Mouse (Mus musculus): ENCODE data around the gene Tgfb3. TPM values are rescaled to one million over a fixed set of nuclear protein-coding genes. Genes with fewer than 3 reads are reported as not detected.

The Tgfb3 gene
- 10 to 100 TPM; 11.9 to 13.8 TPM for total RNA-seq (2021)
- long read RNA-seq, experiment 1, transcript Tgfb3-201 (7 exons, 3,383 nt): major isoform, 21 of 23 reads
- long read RNA-seq, experiment 1, partial matches to known transcripts: 0 of 23 reads
- long read RNA-seq, experiment 1, other reads (novel, unspliced or antisense): 2 of 23 reads
- long read RNA-seq, experiment 2, transcript Tgfb3-201 (7 exons, 3,383 nt): major isoform, 15 of 17 reads
- long read RNA-seq, experiment 2, partial matches to known transcripts: 1 of 17 reads
- long read RNA-seq, experiment 2, other reads (novel, unspliced or antisense): 1 of 17 reads

DNA sequence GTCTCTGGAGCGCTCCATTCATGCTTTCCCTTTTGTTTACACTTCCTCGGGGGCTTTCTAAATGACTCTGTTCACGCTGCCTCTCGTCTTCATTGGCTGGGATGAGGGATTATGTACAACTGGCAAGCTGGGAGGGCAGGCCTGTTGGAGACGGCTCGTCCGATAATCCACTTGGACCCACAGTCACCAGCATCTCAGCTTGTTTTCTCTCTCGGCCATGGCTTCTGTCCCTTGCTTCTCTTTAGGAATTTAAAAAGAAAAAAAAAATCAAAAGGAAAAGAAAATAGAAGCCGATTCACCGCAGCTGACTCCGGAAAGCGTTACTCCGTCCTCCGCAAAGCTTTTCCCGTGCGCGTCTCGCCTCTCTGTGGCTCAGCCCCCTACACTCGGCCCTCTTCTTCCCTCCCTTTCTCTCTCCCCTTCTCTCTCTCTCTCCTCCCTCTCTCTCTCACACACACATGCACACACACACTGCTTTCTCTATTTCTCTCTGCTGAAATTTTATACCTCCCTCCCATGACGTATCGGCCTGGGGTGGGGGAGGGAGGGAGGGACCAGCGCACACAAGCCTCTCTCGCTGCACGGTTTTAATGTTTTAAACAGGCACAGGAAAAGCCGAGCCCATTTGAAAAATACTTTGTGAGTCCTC is at the start of gene Tgfb3:
Gene Tgfb3 (minus strand): TSS at position 489 of the 649 bp plus-strand sequence.
- intact Hi-C loops (cut with DNase I): loop anchor here (1.0 to 5.0 kb wide), 6 partner anchors 56 to 331 kb away; partner anchors contain the start of gene Flvcr2
- peak in 1 of 2 experiments; percentile 44 for DNase-seq (ENCODE audit: low spot score in 2 of 2)

DNA sequence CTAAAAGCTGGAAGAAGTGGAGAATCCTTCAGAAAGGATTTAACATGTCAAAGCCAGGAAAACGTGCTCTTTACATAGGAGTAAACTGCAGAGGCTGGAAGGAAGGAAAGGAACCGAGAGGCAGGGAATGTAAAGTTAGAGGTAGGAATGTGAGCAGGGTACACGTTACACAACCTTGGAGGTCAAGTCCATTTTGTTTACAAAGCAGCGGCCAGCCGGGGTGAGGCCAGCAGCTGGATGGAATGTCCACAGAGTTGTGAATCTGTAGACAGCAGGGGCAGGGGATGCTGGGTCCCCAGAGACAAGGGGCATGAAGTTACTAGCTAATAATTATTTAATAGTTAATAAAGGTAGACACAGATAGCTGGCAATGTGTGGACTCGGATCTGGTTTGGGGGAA is 49.3 kb upstream of the Tgfb3 start:
- intact Hi-C loops (cut with DNase I): no loop called here
- no peak for DNase-seq (ENCODE audit: low spot score in 2 of 2)

DNA sequence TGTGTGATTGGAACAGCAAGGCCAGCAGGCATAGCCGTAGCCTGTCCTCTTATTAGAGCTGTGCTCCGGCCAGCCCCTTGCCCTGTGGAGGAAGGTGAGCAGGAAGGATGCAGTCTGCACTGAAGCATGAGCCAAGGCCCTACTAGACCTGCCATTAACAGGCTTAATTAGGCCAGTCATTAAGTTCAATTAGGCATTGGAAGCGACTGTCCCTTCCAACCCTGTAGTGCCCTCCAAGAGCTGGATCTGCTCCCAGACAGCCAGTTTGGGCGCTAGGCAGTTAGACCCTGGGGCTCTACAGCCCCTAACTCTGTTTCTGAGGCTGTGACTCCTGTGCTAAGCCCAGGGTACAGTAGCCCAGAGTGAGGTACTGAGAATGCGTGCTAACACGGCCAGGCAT is 45.2 kb upstream of the Tgfb3 start:
- intact Hi-C loops (cut with DNase I): no loop called here
- no peak for DNase-seq (ENCODE audit: low spot score in 2 of 2)

DNA sequence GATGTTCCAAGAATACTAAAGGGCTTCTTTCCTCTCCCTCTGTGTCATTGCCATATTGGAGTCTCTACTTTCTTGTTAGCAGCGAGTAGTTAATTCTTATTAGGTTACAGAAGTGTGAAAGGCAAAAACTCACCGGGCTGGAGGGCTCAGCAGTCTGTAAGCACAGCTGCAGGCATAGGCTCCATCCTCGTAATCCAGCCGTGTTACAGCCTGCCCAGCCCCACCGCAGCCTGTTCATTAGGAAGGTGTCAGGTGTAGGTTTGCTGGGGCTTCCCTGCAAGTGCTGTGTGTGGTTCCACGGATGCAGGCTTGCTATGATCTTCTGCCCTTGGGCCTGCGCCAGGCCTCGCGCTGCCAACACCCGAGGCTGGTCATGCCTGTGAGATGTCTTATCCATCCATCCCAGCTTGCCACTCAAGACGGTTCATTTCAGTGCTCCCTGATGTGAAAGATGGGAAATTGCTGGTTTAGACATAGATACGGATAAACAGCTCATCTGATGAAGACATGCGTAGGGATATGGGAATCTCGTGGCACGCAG is 37.5 kb upstream of the Tgfb3 start:
- no peak for DNase-seq (ENCODE audit: low spot score in 2 of 2)
- intact Hi-C loops (cut with DNase I): no loop called here

DNA sequence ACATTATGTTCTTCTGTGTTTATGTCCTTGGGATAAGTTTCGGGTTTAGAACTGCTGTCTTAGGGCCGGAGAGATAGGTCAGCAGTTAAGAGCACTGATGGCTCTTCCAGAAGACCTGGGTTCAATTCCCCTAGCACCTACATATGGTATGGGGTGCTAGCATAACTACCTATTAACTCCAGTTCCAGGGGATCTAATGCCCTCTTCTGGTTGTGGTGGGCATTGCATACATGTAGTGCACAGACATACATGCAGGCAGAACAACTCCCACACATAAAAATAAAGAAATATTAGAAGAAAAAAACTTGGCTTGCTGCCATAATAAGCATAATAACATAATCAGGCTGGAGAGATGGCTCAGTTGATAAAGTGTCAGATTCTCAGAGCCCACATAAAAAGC is 31.8 kb upstream of the Tgfb3 start:
- DNase-seq (ENCODE audit: low spot score in 2 of 2): peak in 1 of 2 experiments; percentile 32
- intact Hi-C loops (cut with DNase I): no loop called here

DNA sequence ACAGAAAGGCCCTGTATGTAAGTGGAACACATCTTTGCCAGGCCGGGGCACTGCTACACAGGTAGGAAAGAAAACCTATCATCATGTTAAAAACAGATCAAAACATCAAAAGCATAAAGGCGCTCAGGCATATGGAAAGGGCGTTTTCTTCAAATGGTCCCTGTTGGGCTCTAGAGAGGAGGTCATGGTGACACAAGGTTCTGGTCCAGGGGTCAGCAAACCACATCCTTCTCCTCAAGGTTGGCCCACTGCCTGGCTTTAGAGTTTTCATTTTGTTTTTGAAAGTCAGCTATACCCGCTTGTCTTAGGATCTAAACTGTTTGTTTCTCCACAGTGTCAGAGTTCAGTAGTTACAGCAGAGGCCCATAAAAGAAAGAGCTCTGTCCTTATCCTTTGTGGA is 30.7 kb upstream of the Tgfb3 start:
- no peak for DNase-seq (ENCODE audit: low spot score in 2 of 2)
- intact Hi-C loops (cut with DNase I): no loop called here

DNA sequence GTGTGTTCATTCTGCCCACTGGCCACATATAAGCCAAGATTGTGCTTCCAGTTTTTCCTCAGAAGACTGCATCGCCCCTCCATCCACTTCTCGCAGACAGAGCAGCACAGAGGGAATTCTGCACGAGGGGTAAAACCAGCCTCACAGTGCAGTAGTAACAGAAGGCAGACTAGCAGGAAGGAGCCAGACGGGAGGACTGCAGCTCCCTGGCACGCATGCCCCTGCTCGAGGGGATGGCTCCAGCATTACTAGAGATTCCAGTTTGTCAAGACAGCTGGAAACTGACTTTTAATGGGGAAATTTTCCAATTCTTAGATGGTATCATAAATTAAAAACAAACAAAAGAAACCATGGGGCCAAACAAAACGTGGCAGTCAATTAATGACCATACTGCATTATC is 28.8 kb upstream of the Tgfb3 start:
- no peak for DNase-seq (ENCODE audit: low spot score in 2 of 2)
- intact Hi-C loops (cut with DNase I): no loop called here

DNA sequence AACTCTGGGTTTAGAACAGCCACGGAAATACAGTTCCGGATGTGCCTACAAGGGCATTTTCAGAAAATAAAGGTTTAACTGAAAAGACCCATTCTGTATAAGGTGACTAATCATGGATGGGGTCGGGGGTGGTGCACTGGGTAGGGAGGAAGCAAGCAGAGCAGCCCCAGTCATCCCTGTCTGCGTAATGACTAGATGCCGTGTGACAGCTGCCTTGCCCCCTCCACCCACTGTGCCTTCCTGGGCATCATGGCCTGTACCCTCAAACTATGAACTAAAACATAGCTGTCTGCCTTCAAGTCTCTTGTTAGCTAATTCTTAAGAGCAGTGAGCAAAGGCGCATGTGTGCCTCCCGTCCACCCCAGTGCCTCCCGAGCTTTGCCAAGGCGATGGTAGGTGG is 27.2 kb upstream of the Tgfb3 start:
- DNase-seq (ENCODE audit: low spot score in 2 of 2): no peak
- intact Hi-C loops (cut with DNase I): no loop called here

DNA sequence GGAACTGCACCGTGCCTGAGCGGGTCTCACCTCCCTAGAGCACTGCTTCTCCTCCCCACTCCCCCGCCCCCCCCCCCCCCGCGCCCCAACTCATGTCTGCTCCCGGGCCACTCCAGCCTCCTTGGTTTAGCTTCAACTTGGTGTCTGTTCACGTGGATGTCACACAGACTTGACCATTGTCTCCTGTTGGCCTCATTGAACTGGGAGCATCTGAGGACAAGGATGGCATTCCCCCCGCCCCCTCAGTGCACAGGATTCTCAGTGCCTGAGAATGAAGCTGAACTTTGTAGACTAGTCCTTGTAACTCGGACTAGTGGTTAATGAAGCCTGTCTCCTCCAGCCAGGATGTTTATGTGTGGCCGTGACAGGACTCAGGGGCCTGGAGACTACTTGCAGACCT is 26.7 kb upstream of the Tgfb3 start:
- intact Hi-C loops (cut with DNase I): no loop called here
- no peak for DNase-seq (ENCODE audit: low spot score in 2 of 2)

DNA sequence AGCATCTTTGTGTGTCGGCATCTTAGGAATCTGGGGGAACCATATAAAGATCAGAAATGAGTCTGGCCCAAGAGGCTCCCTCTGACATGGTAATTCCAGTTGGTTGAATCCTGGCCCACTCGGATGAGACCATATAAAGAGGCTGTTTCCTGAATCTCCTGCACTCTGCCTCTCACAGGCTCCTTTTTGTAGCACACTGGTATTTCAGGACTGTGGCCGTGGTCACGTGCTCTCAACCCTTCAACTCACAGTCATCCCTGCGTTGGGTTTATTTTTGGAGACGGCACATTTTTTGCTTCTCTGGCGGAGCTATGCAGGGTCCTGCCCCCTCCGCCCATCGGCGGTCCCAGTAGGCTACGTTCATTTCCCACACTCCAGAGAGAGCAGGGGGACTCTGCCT is 25.5 kb upstream of the Tgfb3 start:
- DNase-seq (ENCODE audit: low spot score in 2 of 2): no peak
- intact Hi-C loops (cut with DNase I): no loop called here

DNA sequence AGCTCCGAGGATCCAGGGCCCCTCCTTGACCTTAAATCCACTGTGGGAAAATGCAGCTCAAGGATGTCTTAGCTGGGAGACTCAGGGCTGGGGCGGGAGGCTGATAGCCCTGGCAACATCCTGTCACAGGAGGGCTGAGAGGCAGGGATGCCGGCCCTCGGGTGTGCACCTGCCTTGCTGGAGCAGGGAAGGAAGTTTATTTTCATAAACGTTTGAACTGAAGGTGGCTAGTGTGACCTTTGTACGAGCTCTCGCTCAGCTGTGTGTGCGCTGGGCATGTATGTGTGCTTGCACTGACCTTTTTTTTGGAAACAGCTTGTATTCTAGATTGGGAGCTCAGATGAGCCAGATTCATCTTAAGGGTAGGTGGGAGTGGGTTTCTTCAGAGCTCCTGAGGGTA is 25.0 kb upstream of the Tgfb3 start:
- DNase-seq (ENCODE audit: low spot score in 2 of 2): no peak
- intact Hi-C loops (cut with DNase I): no loop called here

DNA sequence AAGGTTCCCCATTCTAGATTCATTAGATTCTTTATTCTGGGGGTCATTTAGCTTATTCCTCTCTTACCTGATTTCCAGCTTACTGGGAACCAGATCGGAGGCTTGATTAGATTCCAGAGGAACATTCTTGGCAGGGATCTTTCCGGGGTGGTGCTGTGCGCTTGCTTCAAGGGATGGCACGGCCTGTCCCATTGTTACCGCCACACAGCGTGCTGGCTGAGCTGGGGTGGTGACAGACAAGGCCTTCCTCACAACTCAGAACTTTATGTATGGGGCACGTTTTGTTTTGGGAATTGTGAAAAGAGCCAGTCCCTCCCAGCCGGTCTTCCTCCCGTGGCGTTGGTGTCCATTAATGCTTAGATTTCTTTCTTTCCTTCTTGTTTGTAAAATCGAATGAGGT is 24.6 kb upstream of the Tgfb3 start:
- intact Hi-C loops (cut with DNase I): no loop called here
- no peak for DNase-seq (ENCODE audit: low spot score in 2 of 2)

DNA sequence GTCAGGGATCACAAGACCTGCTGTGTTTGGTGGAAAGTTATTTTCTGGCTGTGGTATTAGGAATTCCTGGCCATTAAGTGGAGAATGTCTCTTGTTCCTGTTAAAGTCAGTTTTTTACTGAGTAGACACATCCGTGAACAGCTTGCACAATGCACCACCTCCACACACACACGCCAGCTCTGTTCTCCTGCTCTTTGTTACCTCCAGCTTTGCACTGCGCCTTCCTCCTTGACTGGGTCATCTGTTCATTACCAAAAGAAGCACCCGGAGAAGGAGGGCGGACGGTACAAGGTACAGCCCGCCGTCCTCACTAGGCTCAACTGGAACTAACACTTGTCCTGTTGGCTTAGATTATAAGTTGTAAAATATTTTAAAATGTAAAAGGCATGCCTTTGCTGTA is 23.8 kb upstream of the Tgfb3 start:
- no peak for DNase-seq (ENCODE audit: low spot score in 2 of 2)
- intact Hi-C loops (cut with DNase I): no loop called here

DNA sequence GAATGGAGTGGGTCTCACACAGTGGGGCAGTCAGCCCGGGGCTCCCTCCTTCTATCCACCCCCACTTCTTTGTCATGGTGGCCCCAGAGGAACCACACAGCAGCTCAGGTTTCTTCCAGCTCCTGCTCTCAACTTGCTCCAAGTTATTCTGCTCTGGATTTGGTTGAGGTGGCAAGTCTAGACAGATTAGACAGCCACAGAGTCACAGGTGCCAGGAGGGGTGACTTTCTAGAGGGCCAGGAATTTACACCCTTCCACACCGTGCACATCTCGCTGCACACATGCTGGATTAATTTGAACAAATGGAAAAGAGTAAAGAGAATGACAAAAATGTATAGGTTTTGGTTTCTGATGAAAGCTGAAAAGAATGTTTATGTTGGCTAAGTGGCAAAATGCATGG is 21.9 kb upstream of the Tgfb3 start:
- intact Hi-C loops (cut with DNase I): no loop called here

DNA sequence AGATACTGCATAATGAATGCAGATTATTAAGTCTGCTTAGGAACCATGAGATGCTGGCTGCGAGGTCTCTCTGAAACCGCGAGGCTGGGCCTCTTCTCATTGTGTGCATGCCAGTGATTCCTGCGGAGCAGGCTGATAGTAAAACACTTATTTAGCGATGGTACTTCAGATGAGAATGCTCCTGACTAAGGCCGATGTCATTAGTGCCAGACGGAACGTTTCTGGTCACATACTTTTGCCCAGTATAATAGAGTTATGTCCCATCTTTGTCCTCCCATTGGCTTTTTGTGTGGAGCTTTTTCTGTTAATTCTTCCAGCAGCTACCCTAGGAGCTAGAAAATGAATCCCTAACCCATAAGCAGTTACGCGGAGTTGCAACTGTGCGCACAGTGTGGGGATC is 18.9 kb upstream of the Tgfb3 start:
- no peak for DNase-seq (ENCODE audit: low spot score in 2 of 2)
- intact Hi-C loops (cut with DNase I): no loop called here

More for the DNA sequence above, 21.9 kb upstream of the Tgfb3 start:
- no peak for DNase-seq (ENCODE audit: low spot score in 2 of 2)

DNA sequence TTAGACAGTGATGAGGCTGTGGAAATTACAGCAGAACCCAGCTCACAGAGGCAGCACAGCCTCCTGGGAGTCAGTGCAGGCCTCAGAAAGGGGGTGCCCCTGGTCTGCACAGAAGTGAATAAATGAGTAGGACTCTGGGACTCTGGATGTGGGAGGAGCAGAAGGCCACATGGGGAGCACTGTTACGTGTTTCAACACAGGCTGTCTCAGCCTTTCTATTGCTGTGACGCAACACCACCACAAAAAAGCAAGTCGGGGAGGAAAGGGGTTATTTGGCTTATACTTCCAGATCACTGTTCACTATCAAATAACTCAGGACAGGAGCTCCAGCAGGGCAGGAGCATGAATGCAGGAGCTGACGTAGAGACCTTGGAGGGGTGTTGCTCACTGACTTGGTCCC is 17.0 kb upstream of the Tgfb3 start:
- DNase-seq (ENCODE audit: low spot score in 2 of 2): no peak
- intact Hi-C loops (cut with DNase I): no loop called here

DNA sequence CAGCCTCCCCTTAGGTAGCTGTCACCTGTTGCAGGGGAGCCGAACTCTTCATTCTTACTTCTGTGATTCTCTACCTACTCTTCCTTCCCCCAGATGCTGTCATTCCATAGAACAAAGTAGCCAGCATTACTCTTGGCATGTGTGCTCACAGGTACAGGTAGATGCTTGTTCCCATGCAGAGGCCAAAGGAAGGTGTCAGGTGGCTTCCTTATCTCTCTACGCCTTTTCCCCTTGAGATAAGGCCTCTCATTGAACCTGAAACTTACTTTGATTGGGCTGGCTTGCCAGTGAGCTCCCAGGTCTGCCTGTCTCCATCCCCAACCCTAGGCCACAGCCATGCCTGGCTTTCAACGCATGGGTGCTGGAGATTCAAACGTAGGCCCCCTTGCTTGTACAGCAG is 15.2 kb upstream of the Tgfb3 start:
- DNase-seq (ENCODE audit: low spot score in 2 of 2): no peak
- intact Hi-C loops (cut with DNase I): no loop called here

DNA sequence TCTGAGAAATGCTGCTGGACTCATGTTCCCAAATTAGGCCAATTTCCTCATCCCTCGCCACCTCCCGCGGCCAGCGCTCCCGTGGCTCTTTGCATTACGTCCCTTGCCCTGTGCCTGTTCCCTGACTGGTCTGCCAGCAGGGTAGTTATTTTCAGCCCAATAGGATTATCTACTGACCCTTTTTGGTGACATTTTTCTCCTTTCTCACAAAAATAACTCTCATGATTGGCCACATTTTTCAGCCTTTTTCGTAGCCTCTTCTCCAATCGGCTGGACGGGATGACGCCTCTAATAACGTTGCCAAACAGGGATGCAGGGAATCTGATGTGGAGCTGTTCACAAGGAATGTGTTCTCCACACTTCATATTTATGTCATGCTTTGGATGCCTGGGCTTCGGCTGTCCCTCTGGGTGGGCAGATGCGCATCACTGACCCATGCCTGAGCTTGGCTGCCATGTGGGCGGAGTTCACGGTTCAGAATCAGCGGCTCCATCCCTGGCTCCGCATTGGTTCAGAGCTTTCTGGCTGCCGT is 12.8 kb upstream of the Tgfb3 start:
- intact Hi-C loops (cut with DNase I): no loop called here
- DNase-seq (ENCODE audit: low spot score in 2 of 2): no peak

DNA sequence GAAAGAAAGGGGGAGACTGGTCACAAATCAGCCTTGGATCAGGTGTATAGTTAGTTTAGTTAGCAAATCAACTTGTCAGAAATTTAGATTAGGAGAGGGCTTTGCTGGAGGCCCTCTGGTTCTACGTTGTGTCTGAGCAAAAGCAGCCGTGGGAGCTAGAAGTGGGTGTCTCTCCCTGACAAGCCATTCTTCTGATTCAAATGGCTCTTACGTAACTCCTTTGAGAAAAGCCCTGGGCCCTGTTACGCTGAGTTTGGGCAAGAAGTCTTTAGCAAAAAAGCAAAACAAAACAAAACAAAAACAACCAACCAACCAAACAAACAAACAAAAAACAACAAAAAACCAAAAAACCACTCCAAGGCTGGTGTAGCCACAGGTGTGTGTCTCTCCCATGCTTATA is 11.9 kb upstream of the Tgfb3 start:
- DNase-seq (ENCODE audit: low spot score in 2 of 2): no peak
- intact Hi-C loops (cut with DNase I): no loop called here

DNA sequence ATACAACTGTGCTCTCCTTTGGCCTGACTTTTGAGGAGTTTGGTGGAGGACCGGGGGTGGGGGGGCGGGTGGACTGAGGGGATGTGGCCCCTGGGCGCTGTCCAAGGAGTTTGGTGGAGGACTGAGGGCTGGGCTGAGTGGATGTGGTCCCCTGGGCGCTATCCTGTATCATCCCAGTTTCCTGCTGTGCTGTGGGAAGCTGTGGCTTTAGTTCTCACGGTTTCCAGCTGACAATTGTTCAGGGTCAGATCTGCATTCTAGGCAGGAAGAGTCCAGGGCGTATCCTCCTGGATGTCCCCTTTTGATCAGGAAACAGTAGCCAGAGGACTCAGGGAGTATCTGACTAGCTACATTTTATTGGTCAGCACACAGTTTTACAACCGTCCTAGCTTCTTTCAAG is 9.2 kb upstream of the Tgfb3 start:
- DNase-seq (ENCODE audit: low spot score in 2 of 2): no peak
- intact Hi-C loops (cut with DNase I): no loop called here

DNA sequence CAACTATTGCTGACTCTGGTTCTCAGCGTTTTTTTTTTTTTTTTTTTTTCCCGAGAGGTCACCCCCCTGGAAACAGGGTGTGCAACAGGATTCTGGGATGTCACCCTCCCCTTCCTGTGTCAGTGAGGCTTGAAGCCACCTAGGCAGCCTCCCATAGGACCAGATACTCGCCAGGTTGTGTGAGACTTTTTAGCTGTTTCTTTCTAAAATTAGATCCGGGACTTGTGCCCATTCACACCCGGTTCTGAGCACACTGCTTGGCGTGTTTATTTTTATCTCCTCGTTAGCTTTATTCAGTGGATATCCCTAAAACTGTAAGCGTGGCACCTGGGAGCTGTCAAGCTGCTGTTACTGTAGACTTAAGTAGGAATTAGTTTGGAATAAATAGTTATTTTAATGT is 7.7 kb upstream of the Tgfb3 start:
- DNase-seq (ENCODE audit: low spot score in 2 of 2): peak; percentile 60 to 85
- intact Hi-C loops (cut with DNase I): no loop called here
